ENCODE assay signal across 22 mouse cellular contexts in genomic region chr11:36441801-36442200, GRCm38 (mm10).
DNase-seq lines count a peak whose midpoint lies in the region; ATAC-seq and TF ChIP-seq lines count a peak whose summit lies in the region.
"Had no signal": no experiment of that assay in that cellular context is flagged by ENCODE, and none has a peak within 500 bp of the region (broad histone marks: within the 10 kb centered on the region; RNA-seq: fewer than 3 reads in every experiment).

No protein-coding gene starts in this region.

- TF ChIP-seq CTCF in forebrain, postnatal 0 days (IDR thresholded peaks at IDR 0.05; ENCODE audit: low read depth): no peak

- H3K4me2 ChIP-seq in forebrain, embryonic 12.5 days: no peak overlapping the region
- H3K4me2 ChIP-seq in forebrain, postnatal 0 days (ENCODE audit: low read depth): no peak overlapping the region
- H3K4me2 ChIP-seq in forebrain, embryonic 13.5 days: no peak overlapping the region
- H3K4me2 ChIP-seq: kidney, embryonic 15.5 days; liver, embryonic 15.5 days had no signal

- H3K27me3 ChIP-seq in forebrain, embryonic 12.5 days: 0 out of 2 replicates have a peak, but pooled peaks cover 6% of the 10 kb centered on the region
- H3K27me3 ChIP-seq in forebrain, postnatal 0 days (ENCODE audit: insufficient read depth, low read length): no peaks in the 10 kb centered on the region
- no peaks in the 10 kb centered on the region for H3K27me3 ChIP-seq in forebrain, embryonic 13.5 days
- H3K27me3 ChIP-seq: kidney, embryonic 15.5 days; liver, embryonic 15.5 days had no signal

- peaks cover 12% of the 10 kb centered on the region for H3K4me1 ChIP-seq in forebrain, embryonic 12.5 days
- H3K4me1 ChIP-seq in forebrain, postnatal 0 days (ENCODE audit: insufficient read depth): no peaks in the 10 kb centered on the region
- H3K4me1 ChIP-seq in forebrain, embryonic 13.5 days: peaks cover 13% of the 10 kb centered on the region
- H3K4me1 ChIP-seq: kidney, embryonic 15.5 days; liver, embryonic 15.5 days had no signal

- DNase-seq in forebrain, postnatal 0 days: no peak
- DNase-seq in retina, embryonic 14.5 days (ENCODE audit: low spot score): peak; percentile 45
- DNase-seq in retina, postnatal 1 day: no peak
- DNase-seq in yolk sac, embryonic 10.5 days (ENCODE audit: low spot score): peak; percentile 5
- no peak for DNase-seq in ovary, postnatal 36 days (ENCODE audit: low spot score)
- DNase-seq: adrenal gland, postnatal 25 days; cerebellum, adult 9-10 months; gastrocnemius, postnatal 25 days; heart, adult 2 months; heart, postnatal 4 days; kidney, adult 11 months; liver; lung, postnatal 4 days; thymus, adult 2 months; thymus, postnatal 4 days had no signal

- no peak overlapping the region for H3K4me3 ChIP-seq in forebrain, embryonic 12.5 days (replicated peaks)
- H3K4me3 ChIP-seq in forebrain, postnatal 0 days (ENCODE audit: low read depth, low read length): no peak overlapping the region
- no peak overlapping the region for H3K4me3 ChIP-seq in forebrain, embryonic 13.5 days
- H3K4me3 ChIP-seq: heart, adult 2 months; kidney, embryonic 15.5 days; limb, embryonic 10.5 days; liver, embryonic 15.5 days had no signal

- H3K27ac ChIP-seq in forebrain, embryonic 12.5 days: no peak overlapping the region
- no peak overlapping the region for H3K27ac ChIP-seq in forebrain, postnatal 0 days (ENCODE audit: low read depth, low read length)
- no peak overlapping the region for H3K27ac ChIP-seq in forebrain, embryonic 13.5 days
- H3K27ac ChIP-seq: heart, adult 2 months; kidney, embryonic 15.5 days; limb, embryonic 10.5 days; liver, embryonic 15.5 days had no signal

- ATAC-seq in forebrain, embryonic 12.5 days (ENCODE audit: low FRiP score): 0 out of 2 replicates have a peak, but pooled peaks have one; percentile 9
- no peak for ATAC-seq in forebrain, postnatal 0 days
- 0 out of 2 replicates have a peak, but pooled peaks have one; percentile 8 for ATAC-seq in forebrain, embryonic 13.5 days
- ATAC-seq in inflammation-experienced regulatory T-cells, adult 6 months: no peak
- ATAC-seq: CD4-positive, CD25-positive, alpha-beta regulatory T cell, adult 4 months had no signal

- no peak overlapping the region for H3K9ac ChIP-seq in forebrain, embryonic 12.5 days
- H3K9ac ChIP-seq in forebrain, postnatal 0 days: no peak overlapping the region
- no peak overlapping the region for H3K9ac ChIP-seq in forebrain, embryonic 13.5 days
- H3K9ac ChIP-seq: kidney, embryonic 15.5 days; liver, embryonic 15.5 days had no signal

- no peaks in the 10 kb centered on the region for H3K9me3 ChIP-seq in forebrain, embryonic 12.5 days
- no peaks in the 10 kb centered on the region for H3K9me3 ChIP-seq in forebrain, postnatal 0 days (ENCODE audit: low read length)
- H3K9me3 ChIP-seq in forebrain, embryonic 13.5 days (replicated peaks): no peaks in the 10 kb centered on the region
- H3K9me3 ChIP-seq: kidney, embryonic 15.5 days; limb, embryonic 10.5 days; liver, embryonic 15.5 days had no signal

- 2% methylated on average over 6 of the region's 6 CpGs for WGBS in forebrain, embryonic 12.5 days
- 19% methylated on average over 6 of the region's 6 CpGs for WGBS in forebrain, postnatal 0 days
- 4% methylated on average over 6 of the region's 6 CpGs for WGBS in forebrain, embryonic 13.5 days

- no peaks in the 10 kb centered on the region for H3K36me3 ChIP-seq in forebrain, embryonic 12.5 days (replicated peaks)
- H3K36me3 ChIP-seq in forebrain, postnatal 0 days (ENCODE audit: insufficient read depth): no peaks in the 10 kb centered on the region
- H3K36me3 ChIP-seq in forebrain, embryonic 13.5 days (ENCODE audit: poor library complexity, severe bottlenecking): no peaks in the 10 kb centered on the region
- H3K36me3 ChIP-seq: kidney, embryonic 15.5 days; limb, embryonic 10.5 days; liver, embryonic 15.5 days had no signal

Comparison
In these comparisons a context has a peak if more than half of its experiments do, and no peak if none do; other contexts are left out.
1. ATAC-seq: peak in forebrain, embryonic 12.5 days (single experiment) and forebrain, embryonic 13.5 days (single experiment); none in forebrain, postnatal 0 days (single experiment) and inflammation-experienced regulatory T-cells, adult 6 months (single experiment).
2. DNase-seq: peak in retina, embryonic 14.5 days (single experiment) and yolk sac, embryonic 10.5 days (single experiment); none in forebrain, postnatal 0 days (single experiment), retina, postnatal 1 day (single experiment) and ovary, postnatal 36 days (single experiment).